Comparison of ENCODE assay signal across 1 mouse cellular context in genomic region chr6:88756992-88757391, GRCm38 (mm10).
TF ChIP-seq lines count a peak whose summit lies in the region.

No protein-coding gene starts in this region.

TF ChIP-seq in CH12.LX, 34 proteins besides CTCF, POLR2A, EP300 and RAD21 (continued from another document):
- TF ChIP-seq MAFK (IDR thresholded peaks at IDR 0.05; ENCODE audit: insufficient replicate concordance, low read length) (0 out of 2 replicates have a peak, but pooled peaks have one; percentile 35), UBTF (IDR thresholded peaks at IDR 0.05; ENCODE audit: low read depth, low read length) (no peak), NELFE (IDR thresholded peaks at IDR 0.05; ENCODE audit: low read depth, low read length) (no peak), GABPA (IDR thresholded peaks at IDR 0.05; ENCODE audit: insufficient replicate concordance, low read depth, low read length) (no peak)
TF ChIP-seq in CH12.LX: peak in this region for 10.
